Mouse (Mus musculus) kidney, adult 2 months (tissue): ENCODE data around the gene Mrpl38.

ENCODE experiments used
- CTCF ChIP-seq: fragments of 200-500 bp; conservative IDR thresholded peaks from 2 replicates; pipeline ENCODE4 v1.5.1; 2011; ENCODE audit warnings: low read depth, mild to moderate bottlenecking, control low read depth, low read length, moderate library complexity, mixed read lengths; ENCODE audit not compliant: insufficient read depth, insufficient read length
- POLR2A ChIP-seq: fragments of 200-500 bp; IDR thresholded peaks from one replicate; pipeline ENCODE4 v1.6.1; 2011; ENCODE audit warnings: low read depth, low read length, control low read depth

GRCm38 (mm10) chr11:116142211-116142991 lies 3.7 kb upstream of the Mrpl38 start:
- no peak for TF ChIP-seq CTCF
- TF ChIP-seq POLR2A = no peak
